Mouse (Mus musculus) hindbrain, embryonic 14.5 days (tissue): Measurements from ENCODE around the gene E2f1. TPM values are rescaled to one million over a fixed set of nuclear protein-coding genes. Genes with fewer than 3 reads are reported as not detected.
A peak's percentile ranks its signal among the peaks of the same experiment; 100 is the strongest.

ENCODE experiments used
- ATAC-seq: fragments of 200-750 bp; cut with Nextera tagmentation; 2 replicates; pipeline ENCODE4 v1.8.0; 2017; ENCODE audit warnings: moderate number of reproducible peaks, mild to moderate bottlenecking, moderate TSS enrichment, moderate library complexity; ENCODE audit not compliant: low FRiP score
- DNase-seq: peaks from one replicate; pipeline ENCODE4 v3.0.0-alpha.2; 2015; ENCODE audit warnings: low spot score
- H3K27ac ChIP-seq: fragments of 300-500 bp; sonication (generic); 2 replicates; pipeline ENCODE4 v1.5.1; 2014; ENCODE audit warnings: mild to moderate bottlenecking, moderate library complexity
- H3K27me3 ChIP-seq: fragments of 300-500 bp; sonication (generic); 2 replicates; pipeline ENCODE4 v1.6.1; 2014; ENCODE audit warnings: mild to moderate bottlenecking, low read length, mixed read lengths; ENCODE audit not compliant: control insufficient read depth, insufficient read depth
- H3K36me3 ChIP-seq: fragments of 300-500 bp; sonication (generic); replicated peaks from 2 replicates; pipeline ENCODE4 v1.6.1; 2014; ENCODE audit not compliant: control insufficient read depth, insufficient read depth
- H3K4me1 ChIP-seq: fragments of 300-500 bp; sonication (generic); replicated peaks from 2 replicates; pipeline ENCODE4 v1.6.1; 2014; ENCODE audit warnings: antibody characterized with exemption, low read length, mixed read lengths; ENCODE audit not compliant: control insufficient read depth, insufficient read depth
- H3K4me2 ChIP-seq: fragments of 300-500 bp; sonication (generic); replicated peaks from 2 replicates; pipeline ENCODE4 v1.6.1; 2014; ENCODE audit warnings: mild to moderate bottlenecking, moderate library complexity
- H3K4me3 ChIP-seq: fragments of 300-500 bp; sonication (generic); replicated peaks from 2 replicates; pipeline ENCODE4 v1.5.1; 2014; ENCODE audit warnings: mild to moderate bottlenecking, low read length
- H3K9ac ChIP-seq: fragments of 300-500 bp; sonication (generic); 2 replicates; pipeline ENCODE4 v1.6.1; 2014
- H3K9me3 ChIP-seq: fragments of 300-500 bp; sonication (generic); 2 replicates; pipeline ENCODE4 v1.6.1; 2016; ENCODE audit warnings: low read length; ENCODE audit not compliant: control insufficient read depth
- WGBS: fragments of 180-500 bp; shearing (Covaris S2); extraction: QIAGEN DNeasy Blood & Tissue Kit; methylation state at CpG from one replicate; pipeline ENCODE4 v1.1.7; 2014; 5-methylcytosine and 5-hydroxymethylcytosine counted together
- polyA plus RNA-seq: library from polyadenylated mRNA; unstranded; fragments of >200 nt; fragmentation: Nextera tagmentation; extraction: Ambion mirVana; gene quantifications from 2 replicates; pipeline ENCODE4 v1.2.1, GENCODE M21; 2014

E2f1 gene
- polyA plus RNA-seq, 1 experiment from 2014 or later, result 2.2 TPM

GRCm38 (mm10) chr2:154563612-154564170, 6.0 kb downstream of the E2f1 start:
- Histone ChIP-seq H3K27me3 (no peaks in the 10 kb centered on the region), H3K4me3 (no peak overlapping the region), H3K4me2 (no peak overlapping the region), H3K4me1 (peaks cover 8% of the 10 kb centered on the region; the same call in 1 of the 2 replicates), H3K9ac (no peak overlapping the region), H3K36me3 (peaks cover 9% of the 10 kb centered on the region), H3K27ac (no peak overlapping the region), H3K9me3 (no peaks in the 10 kb centered on the region)
- DNase-seq, result no peak
- WGBS, result 91% methylated on average over 22 of the region's 22 CpGs
- ATAC-seq, result no peak

GRCm38 (mm10) chr2:154558264-154559039, 11.2 kb downstream of the E2f1 start, which contains the start of gene Necab3:
TSS of gene Necab3 (minus strand) at chr2:154558890.
- ATAC-seq (peak; percentile 65; the same call in 1 of the 2 replicates), DNase-seq (no peak)
- H3K9ac ChIP-seq, result peak within 1 kb of the TSS; percentile 65
- H3K4me3 ChIP-seq, result peak within 1 kb of the TSS; percentile 38
- H3K27me3 ChIP-seq, result no peaks in the 10 kb centered on the region
- H3K4me1 ChIP-seq, result peaks cover 20% of the 10 kb centered on the region
- H3K4me2 ChIP-seq, result peak within 1 kb of the TSS; percentile 79
- peaks cover 8% of the 10 kb centered on the region for H3K36me3 ChIP-seq
- H3K9me3 ChIP-seq, result no peaks in the 10 kb centered on the region
- WGBS, result 5% methylated on average over 34 of the region's 34 CpGs
- H3K27ac ChIP-seq, result peak within 1 kb of the TSS; percentile 23

GRCm38 (mm10) chr2:154557184-154557832, 12.4 kb downstream of the E2f1 start:
- WGBS, result 51% methylated on average over 5 of the region's 5 CpGs
- no peak overlapping the region for H3K27ac ChIP-seq
- no peak for DNase-seq

DNA sequence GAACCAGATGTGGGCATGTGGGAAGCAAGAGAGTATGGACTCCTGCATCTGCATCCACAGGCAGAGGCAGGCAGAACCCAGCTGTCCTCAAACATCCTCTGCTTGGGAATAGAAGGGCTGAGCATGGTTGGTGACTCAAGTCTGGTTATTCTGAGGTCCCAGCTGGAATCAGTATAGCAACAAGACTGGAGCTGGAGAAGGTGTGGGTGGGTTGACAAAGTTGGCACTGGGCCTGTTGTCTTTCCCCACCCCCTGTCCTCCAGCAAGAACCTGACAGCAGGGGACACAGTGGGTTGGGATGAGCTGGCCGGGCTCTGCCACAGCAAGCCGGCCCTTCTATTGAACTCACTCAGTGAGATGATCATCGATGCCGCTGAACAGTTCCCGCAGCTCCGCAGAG, 14.5 kb downstream of the E2f1 start:
- H3K4me3 ChIP-seq, result no peak overlapping the region
- H3K27me3 ChIP-seq, result 0 out of 2 replicates have a peak, but pooled peaks cover 6% of the 10 kb centered on the region
- H3K4me2 ChIP-seq, result no peak overlapping the region
- H3K9me3 ChIP-seq, result no peaks in the 10 kb centered on the region
- no peak overlapping the region for H3K27ac ChIP-seq
- 68% methylated on average over 6 of the region's 6 CpGs for WGBS
- H3K4me1 ChIP-seq, result peaks cover 31% of the 10 kb centered on the region
- DNase-seq, result no peak
- no peak overlapping the region for H3K9ac ChIP-seq
- no peaks in the 10 kb centered on the region for H3K36me3 ChIP-seq
- ATAC-seq, result no peak

More at GRCm38 (mm10) chr2:154557184-154557832, 12.4 kb downstream of the E2f1 start:
- Histone ChIP-seq H3K9me3 (no peaks in the 10 kb centered on the region), H3K4me3 (no peak overlapping the region), H3K9ac (peak overlapping the region; percentile 29; the same call in 1 of the 2 replicates), H3K36me3 (no peaks in the 10 kb centered on the region; the same call in 1 of the 2 replicates), H3K27me3 (no peaks in the 10 kb centered on the region), H3K4me2 (peak overlapping the region; percentile 79), H3K4me1 (peaks cover 24% of the 10 kb centered on the region)
- no peak for ATAC-seq

- ATAC-seq (peak; percentile 56), DNase-seq (peak; percentile 69)
- H3K27ac ChIP-seq, result no peak overlapping the region
- no peak overlapping the region for H3K4me3 ChIP-seq
- H3K27me3 ChIP-seq, result 0 out of 2 replicates have a peak, but pooled peaks cover 9% of the 10 kb centered on the region
- H3K4me1 ChIP-seq, result peaks cover 26% of the 10 kb centered on the region
- 0 out of 2 replicates have a peak overlapping the region, but pooled peaks have one; percentile 10 for H3K9ac ChIP-seq
- 19% methylated on average over 27 of the region's 27 CpGs for WGBS
- H3K36me3 ChIP-seq, result no peaks in the 10 kb centered on the region
- peak overlapping the region; percentile 27 for H3K4me2 ChIP-seq
- no peaks in the 10 kb centered on the region for H3K9me3 ChIP-seq
Observed at GRCm38 (mm10) chr2:154552424-154552907, 17.2 kb downstream of the E2f1 start.

DNA sequence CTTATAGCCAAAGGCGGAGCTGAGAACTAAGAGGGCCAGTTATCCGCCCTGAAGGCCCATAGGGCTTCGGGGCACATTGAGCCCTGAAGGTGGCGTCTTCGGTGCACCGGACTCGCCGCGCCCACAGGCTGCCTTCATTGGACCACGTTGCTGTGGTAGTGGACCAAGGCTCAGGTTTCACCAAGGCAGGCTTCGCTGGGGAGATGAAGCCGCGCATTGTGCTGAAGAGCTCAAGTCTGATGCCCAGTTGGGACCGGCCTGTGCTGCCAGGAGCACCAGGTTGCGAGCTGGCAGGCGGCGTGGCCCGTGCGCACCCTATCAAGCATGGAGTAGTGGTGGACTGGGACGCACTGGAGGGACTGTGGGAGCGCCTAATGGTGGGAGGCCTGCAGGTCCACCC, 17.8 kb downstream of the E2f1 start:
- Histone ChIP-seq H3K27ac (no peak overlapping the region), H3K9ac (no peak overlapping the region), H3K4me1 (peaks cover 23% of the 10 kb centered on the region), H3K4me2 (peak overlapping the region; percentile 27), H3K27me3 (0 out of 2 replicates have a peak, but pooled peaks cover 9% of the 10 kb centered on the region), H3K36me3 (no peaks in the 10 kb centered on the region), H3K4me3 (no peak overlapping the region), H3K9me3 (no peaks in the 10 kb centered on the region)
- ATAC-seq (peak; percentile 29), DNase-seq (no peak)
- 35% methylated on average over 21 of the region's 21 CpGs for WGBS

GRCm38 (mm10) chr2:154551476-154551875, 18.2 kb downstream of the E2f1 start, which contains the start of gene Actl10:
TSS of gene Actl10 (plus strand) at chr2:154551776.
- Histone ChIP-seq H3K36me3 (no peaks in the 10 kb centered on the region), H3K4me2 (peak within 1 kb of the TSS; percentile 27), H3K27ac (no peak within 1 kb of the TSS), H3K9me3 (no peaks in the 10 kb centered on the region), H3K9ac (0 out of 2 replicates have a peak within 1 kb of the TSS, but pooled peaks have one; percentile 10), H3K4me3 (no peak within 1 kb of the TSS), H3K4me1 (peaks cover 22% of the 10 kb centered on the region), H3K27me3 (0 out of 2 replicates have a peak, but pooled peaks cover 9% of the 10 kb centered on the region)
- 87% methylated on average over 4 of the region's 4 CpGs for WGBS
- DNase-seq (no peak), ATAC-seq (no peak)

GRCm38 (mm10) chr2:154550937-154551336, 18.8 kb downstream of the E2f1 start:
- WGBS, result 80% methylated on average over 2 of the region's 2 CpGs
- no peak for ATAC-seq
- H3K4me2 ChIP-seq, result no peak overlapping the region

GRCm38 (mm10) chr2:154549886-154550189, 19.9 kb downstream of the E2f1 start:
- WGBS, result 15% methylated on average over 20 of the region's 20 CpGs
- H3K9ac ChIP-seq, result peak overlapping the region; percentile 64
- peak overlapping the region; percentile 94 for H3K4me2 ChIP-seq

More at GRCm38 (mm10) chr2:154550937-154551336, 18.8 kb downstream of the E2f1 start:
- Histone ChIP-seq H3K4me3 (no peak overlapping the region), H3K36me3 (no peaks in the 10 kb centered on the region), H3K27ac (no peak overlapping the region), H3K9ac (no peak overlapping the region), H3K27me3 (0 out of 2 replicates have a peak, but pooled peaks cover 9% of the 10 kb centered on the region), H3K4me1 (peaks cover 22% of the 10 kb centered on the region), H3K9me3 (no peaks in the 10 kb centered on the region)
- no peak for DNase-seq

More at GRCm38 (mm10) chr2:154549886-154550189, 19.9 kb downstream of the E2f1 start:
- H3K27me3 ChIP-seq, result 0 out of 2 replicates have a peak, but pooled peaks cover 9% of the 10 kb centered on the region
- 0 out of 2 replicates have a peak, but pooled peaks have one; percentile 7 for ATAC-seq
- no peaks in the 10 kb centered on the region for H3K36me3 ChIP-seq
- no peak overlapping the region for H3K27ac ChIP-seq
- H3K4me1 ChIP-seq, result peaks cover 22% of the 10 kb centered on the region
- DNase-seq, result no peak
- H3K9me3 ChIP-seq, result no peaks in the 10 kb centered on the region
- peak overlapping the region; percentile 38 for H3K4me3 ChIP-seq
